Mouse (Mus musculus) hindbrain, embryonic 16.5 days (tissue): ENCODE measurements at regions not wholly inside any gene's neighbourhood (a gene's known extent, or its start where the extent isn't known, plus 50 kb on each side); places are given as distances from the start of the nearest gene placed in this dataset.
A peak's percentile ranks its signal among the peaks of the same experiment; 100 is the strongest.

Experiments used
- ATAC-seq: fragments of 200-750 bp; cut with Nextera tagmentation; 2 replicates; pipeline ENCODE4 v1.8.0; 2017; ENCODE audit warnings: moderate TSS enrichment, moderate library complexity
- H3K27ac ChIP-seq: fragments of 300-500 bp; sonication (generic); 2 replicates; pipeline ENCODE4 v1.5.1; 2014; ENCODE audit warnings: low read depth, mild to moderate bottlenecking, control low read depth, low read length, moderate library complexity
- H3K27me3 ChIP-seq: fragments of 300-500 bp; sonication (generic); replicated peaks from 2 replicates; pipeline ENCODE4 v1.6.1; 2014; ENCODE audit warnings: low read length; ENCODE audit not compliant: control insufficient read depth, insufficient read depth
- H3K36me3 ChIP-seq: fragments of 300-500 bp; sonication (generic); 2 replicates; pipeline ENCODE4 v1.6.1; 2014; ENCODE audit warnings: mild to moderate bottlenecking, low read length, moderate library complexity, mixed read lengths; ENCODE audit not compliant: control insufficient read depth, insufficient read depth
- H3K4me1 ChIP-seq: fragments of 300-500 bp; sonication (generic); 2 replicates; pipeline ENCODE4 v1.6.1; 2014; ENCODE audit warnings: low read depth, low read length; ENCODE audit not compliant: control insufficient read depth, insufficient read depth
- H3K4me2 ChIP-seq: fragments of 300-500 bp; sonication (generic); 2 replicates; pipeline ENCODE4 v1.6.1; 2014; ENCODE audit warnings: mild to moderate bottlenecking, low read length, control low read depth, moderate library complexity
- H3K4me3 ChIP-seq: fragments of 300-500 bp; sonication (generic); 2 replicates; pipeline ENCODE4 v1.5.1; 2014; ENCODE audit warnings: mild to moderate bottlenecking, low read length, control low read depth, moderate library complexity
- H3K9ac ChIP-seq: fragments of 300-500 bp; sonication (generic); 2 replicates; pipeline ENCODE4 v1.6.1; 2014; ENCODE audit warnings: low read depth, mild to moderate bottlenecking, control low read depth, low read length, moderate library complexity
- H3K9me3 ChIP-seq: fragments of 300-500 bp; sonication (generic); 2 replicates; pipeline ENCODE4 v1.6.1; 2014; ENCODE audit warnings: mild to moderate bottlenecking, low read length, moderate library complexity; ENCODE audit not compliant: control insufficient read depth
- WGBS: fragments of 180-500 bp; shearing (Covaris S2); extraction: QIAGEN DNeasy Blood & Tissue Kit; methylation state at CpG from one replicate; pipeline ENCODE4 v1.1.7; 2014; 5-methylcytosine and 5-hydroxymethylcytosine counted together

- no peak overlapping the region for H3K9ac ChIP-seq
- no peaks in the 10 kb centered on the region for H3K4me1 ChIP-seq
- no peaks in the 10 kb centered on the region for H3K27me3 ChIP-seq
- H3K27ac ChIP-seq = no peak overlapping the region
- no peaks in the 10 kb centered on the region for H3K36me3 ChIP-seq
- H3K4me3 ChIP-seq = no peak overlapping the region
- no peaks in the 10 kb centered on the region for H3K9me3 ChIP-seq
- no peak for ATAC-seq
- no CpG with 5 or more reads among the region's 1 CpGs for WGBS
- H3K4me2 ChIP-seq = no peak overlapping the region
Observed at GRCm38 (mm10) chr4:58728641-58729040, 58.9 kb downstream of the Olfr267 start.

- no peak overlapping the region for H3K4me2 ChIP-seq
- H3K36me3 ChIP-seq = no peaks in the 10 kb centered on the region
- H3K27ac ChIP-seq = no peak overlapping the region
- H3K4me3 ChIP-seq = no peak overlapping the region
- WGBS = 49% methylated on average over 2 of the region's 2 CpGs
- no peaks in the 10 kb centered on the region for H3K9me3 ChIP-seq
- ATAC-seq = no peak
- H3K9ac ChIP-seq = no peak overlapping the region
- no peaks in the 10 kb centered on the region for H3K27me3 ChIP-seq
- H3K4me1 ChIP-seq = no peaks in the 10 kb centered on the region
Observed at GRCm38 (mm10) chr4:58726424-58726823, 61.1 kb downstream of the Olfr267 start.

- H3K27ac ChIP-seq = no peak overlapping the region
- no peaks in the 10 kb centered on the region for H3K27me3 ChIP-seq
- ATAC-seq = peak; percentile 76; the same call in 1 of the 2 replicates
- 56% methylated on average over 9 of the region's 9 CpGs for WGBS
- H3K9me3 ChIP-seq = no peaks in the 10 kb centered on the region
- no peaks in the 10 kb centered on the region for H3K4me1 ChIP-seq
- no peaks in the 10 kb centered on the region for H3K36me3 ChIP-seq
- no peak overlapping the region for H3K4me2 ChIP-seq
- H3K4me3 ChIP-seq = no peak overlapping the region
- H3K9ac ChIP-seq = no peak overlapping the region
Observed at GRCm38 (mm10) chr4:58722772-58723171, 64.7 kb downstream of the Olfr267 start.

GRCm38 (mm10) chr4:58720682-58721081 is 66.8 kb downstream of the Olfr267 start:
- no peak overlapping the region for H3K4me3 ChIP-seq
- ATAC-seq = peak; percentile 48; the same call in 1 of the 2 replicates
- H3K4me2 ChIP-seq = no peak overlapping the region
- 53% methylated on average over 8 of the region's 8 CpGs for WGBS
- no peaks in the 10 kb centered on the region for H3K27me3 ChIP-seq
- H3K9me3 ChIP-seq = no peaks in the 10 kb centered on the region
- H3K27ac ChIP-seq = no peak overlapping the region
- H3K4me1 ChIP-seq = no peaks in the 10 kb centered on the region
- no peak overlapping the region for H3K9ac ChIP-seq
- no peaks in the 10 kb centered on the region for H3K36me3 ChIP-seq

GRCm38 (mm10) chr4:58716426-58716825 is 71.1 kb downstream of the Olfr267 start:
- Histone ChIP-seq H3K27me3 (no peaks in the 10 kb centered on the region), H3K9ac (no peak overlapping the region), H3K4me3 (no peak overlapping the region), H3K4me1 (no peaks in the 10 kb centered on the region), H3K27ac (no peak overlapping the region), H3K9me3 (no peaks in the 10 kb centered on the region), H3K4me2 (no peak overlapping the region), H3K36me3 (no peaks in the 10 kb centered on the region)
- 50% methylated on average over 11 of the region's 11 CpGs for WGBS
- no peak for ATAC-seq

- WGBS = 93% methylated on average over 8 of the region's 8 CpGs
- no peak overlapping the region for H3K9ac ChIP-seq
- no peaks in the 10 kb centered on the region for H3K4me1 ChIP-seq
- no peak overlapping the region for H3K4me2 ChIP-seq
- H3K9me3 ChIP-seq = no peaks in the 10 kb centered on the region
- ATAC-seq = no peak
- H3K4me3 ChIP-seq = no peak overlapping the region
- H3K36me3 ChIP-seq = no peaks in the 10 kb centered on the region
- no peak overlapping the region for H3K27ac ChIP-seq
- no peaks in the 10 kb centered on the region for H3K27me3 ChIP-seq
Observed at GRCm38 (mm10) chr4:58715846-58716245, 71.7 kb downstream of the Olfr267 start.

- Histone ChIP-seq H3K4me3 (no peak overlapping the region), H3K4me1 (no peaks in the 10 kb centered on the region), H3K9me3 (no peaks in the 10 kb centered on the region), H3K36me3 (no peaks in the 10 kb centered on the region), H3K9ac (no peak overlapping the region), H3K4me2 (no peak overlapping the region), H3K27ac (no peak overlapping the region), H3K27me3 (no peaks in the 10 kb centered on the region)
- no peak for ATAC-seq
- WGBS = 70% methylated on average over 13 of the region's 13 CpGs
Observed at GRCm38 (mm10) chr4:58714221-58714620, 73.3 kb downstream of the Olfr267 start.

GRCm38 (mm10) chr4:58712875-58713274 is 74.6 kb downstream of the Olfr267 start:
- WGBS = 89% methylated on average over 2 of the region's 2 CpGs
- Histone ChIP-seq H3K4me3 (no peak overlapping the region), H3K36me3 (no peaks in the 10 kb centered on the region), H3K27ac (no peak overlapping the region), H3K27me3 (no peaks in the 10 kb centered on the region), H3K9ac (no peak overlapping the region), H3K4me2 (no peak overlapping the region), H3K9me3 (peaks cover 3% of the 10 kb centered on the region; the same call in 1 of the 2 replicates), H3K4me1 (no peaks in the 10 kb centered on the region)
- no peak for ATAC-seq

- 76% methylated on average over 10 of the region's 10 CpGs for WGBS
- ATAC-seq = no peak
Observed at GRCm38 (mm10) chr4:58712166-58712565, 75.3 kb downstream of the Olfr267 start.

GRCm38 (mm10) chr4:58699236-58699798 is 88.2 kb downstream of the Olfr267 start:
- no peaks in the 10 kb centered on the region for H3K27me3 ChIP-seq

More at GRCm38 (mm10) chr4:58712166-58712565, 75.3 kb downstream of the Olfr267 start:
- Histone ChIP-seq H3K4me3 (no peak overlapping the region), H3K27ac (no peak overlapping the region), H3K4me2 (no peak overlapping the region), H3K4me1 (no peaks in the 10 kb centered on the region), H3K9ac (no peak overlapping the region), H3K27me3 (no peaks in the 10 kb centered on the region), H3K36me3 (no peaks in the 10 kb centered on the region), H3K9me3 (peaks cover 3% of the 10 kb centered on the region; the same call in 1 of the 2 replicates)

More at GRCm38 (mm10) chr4:58699236-58699798, 88.2 kb downstream of the Olfr267 start:
- Histone ChIP-seq H3K4me1 (no peaks in the 10 kb centered on the region), H3K27ac (no peak overlapping the region), H3K9me3 (no peaks in the 10 kb centered on the region), H3K36me3 (no peaks in the 10 kb centered on the region), H3K4me2 (no peak overlapping the region), H3K9ac (no peak overlapping the region), H3K4me3 (no peak overlapping the region)
- ATAC-seq = no peak
- 92% methylated on average over 11 of the region's 11 CpGs for WGBS
